Mouse (Mus musculus) brain, embryonic 14.5 days (tissue): ENCODE results near the gene Etfbkmt. TPM values are rescaled to one million over a fixed set of nuclear protein-coding genes. Genes with fewer than 3 reads are reported as not detected.
"Not testable (repeated sequence)": the region's sequence is repeated elsewhere in the genome, so short reads cannot be mapped to it uniquely, and the experiment has no call there.

Experiments
- DNase-seq: peaks from one replicate; pipeline ENCODE4 v3.0.0-alpha.2; 2011; ENCODE audit warnings: low read depth
- CTCF ChIP-seq: fragments of 200-500 bp; IDR thresholded peaks from 2 replicates; pipeline ENCODE4 v1.5.1; 2012; ENCODE audit warnings: inconsistent platforms, mild to moderate bottlenecking, moderate library complexity, borderline replicate concordance; ENCODE audit not compliant: insufficient read depth, insufficient read length; ENCODE audit errors: extremely low read depth
- POLR2A ChIP-seq: fragments of 200-500 bp; IDR thresholded peaks from 2 replicates; pipeline ENCODE4 v1.6.1; 2012; ENCODE audit warnings: mild to moderate bottlenecking, inconsistent platforms, borderline replicate concordance; ENCODE audit not compliant: poor library complexity, insufficient read depth, insufficient read length, severe bottlenecking; ENCODE audit errors: extremely low read depth
- polyA plus RNA-seq: library from polyadenylated mRNA; depleted of rRNA; stranded (reverse); fragments of >200 nt; gene quantifications from 2 replicates; pipeline ENCODE4 v1.2.3, GENCODE M21; 2012; rRNA removed

Etfbkmt gene
- polyA plus RNA-seq, 1 experiment, result 5.3 TPM

GRCm38 (mm10) chr6:149174932-149175570, 35.4 kb downstream of the Etfbkmt start:
- no peak for DNase-seq
- TF ChIP-seq CTCF (no peak), POLR2A (no peak)

GRCm38 (mm10) chr6:149179064-149179463, 39.4 kb downstream of the Etfbkmt start:
- TF ChIP-seq POLR2A, result no peak
- no peak for TF ChIP-seq CTCF

GRCm38 (mm10) chr6:149184007-149184406, 44.4 kb downstream of the Etfbkmt start:
- TF ChIP-seq CTCF (no peak), POLR2A (no peak)
- DNase-seq, result no peak

More at GRCm38 (mm10) chr6:149179064-149179463, 39.4 kb downstream of the Etfbkmt start:
- DNase-seq, result no peak

GRCm38 (mm10) chr6:149187371-149187770, 47.7 kb downstream of the Etfbkmt start:
- DNase-seq, result peak; percentile 4
- TF ChIP-seq POLR2A (no peak), CTCF (no peak)

GRCm38 (mm10) chr6:149188041-149188924, 48.6 kb downstream of the Etfbkmt start, which contains the start of gene Amn1:
Gene Amn1 (minus strand): TSS chr6:149188712.
- TF ChIP-seq CTCF, result peak; percentile 8; the same call in 1 of the 2 replicates
- TF ChIP-seq POLR2A, result peak; percentile 94; the same call in 1 of the 2 replicates
- DNase-seq, result peak; percentile 100

- no peak for TF ChIP-seq CTCF
- TF ChIP-seq POLR2A, result no peak
These were observed 49.2 kb downstream of the Etfbkmt start for GRCm38 (mm10) chr6:149188925-149189257.

GRCm38 (mm10) chr6:149189340-149189922, 49.8 kb downstream of the Etfbkmt start:
- TF ChIP-seq POLR2A, result no peak
- TF ChIP-seq CTCF, result no peak
- peak; percentile 3 for DNase-seq

More at GRCm38 (mm10) chr6:149188925-149189257, 49.2 kb downstream of the Etfbkmt start:
- DNase-seq, result no peak

GRCm38 (mm10) chr6:149191951-149192350, 52.3 kb downstream of the Etfbkmt start:
- not testable (repeated sequence) for DNase-seq

- TF ChIP-seq CTCF (no peak), POLR2A (no peak)
- DNase-seq, result peak; percentile 11
These were observed 53.7 kb downstream of the Etfbkmt start for GRCm38 (mm10) chr6:149193276-149193905.

- TF ChIP-seq CTCF (no peak), POLR2A (no peak)
- DNase-seq, result no peak
These were observed 57.5 kb downstream of the Etfbkmt start for GRCm38 (mm10) chr6:149197116-149197515.

GRCm38 (mm10) chr6:149198572-149198971, 58.9 kb downstream of the Etfbkmt start:
- no peak for DNase-seq
- TF ChIP-seq POLR2A (no peak), CTCF (no peak)

Other genes with a start within 250 kb of the Etfbkmt start
- gene Caprin2, start 243.6 kb upstream of the Etfbkmt start, polyA plus RNA-seq, result 24.6 and 26.0 TPM in 2 replicates
- 37.6 and 43.8 TPM in 2 replicates for gene Sinhcaf, start 193.4 kb upstream of the Etfbkmt start, polyA plus RNA-seq
- gene Dennd5b, start 38.2 kb upstream of the Etfbkmt start, polyA plus RNA-seq, result 10.3 and 16.6 TPM in 2 replicates
- not detected in 2 replicates for gene Gm10203, start 9.7 kb upstream of the Etfbkmt start, polyA plus RNA-seq
- 65.0 and 88.5 TPM in 2 replicates for gene Amn1, start 48.9 kb downstream of the Etfbkmt start, polyA plus RNA-seq
- gene Resf1, start 169.6 kb downstream of the Etfbkmt start, polyA plus RNA-seq, result 8.1 and 11.3 TPM in 2 replicates